Mouse (Mus musculus): ENCODE measurements at regions not wholly inside any gene's neighbourhood (a gene's known extent, or its start where the extent isn't known, plus 50 kb on each side); places are given as distances from the start of the nearest gene placed in this dataset.

DNA sequence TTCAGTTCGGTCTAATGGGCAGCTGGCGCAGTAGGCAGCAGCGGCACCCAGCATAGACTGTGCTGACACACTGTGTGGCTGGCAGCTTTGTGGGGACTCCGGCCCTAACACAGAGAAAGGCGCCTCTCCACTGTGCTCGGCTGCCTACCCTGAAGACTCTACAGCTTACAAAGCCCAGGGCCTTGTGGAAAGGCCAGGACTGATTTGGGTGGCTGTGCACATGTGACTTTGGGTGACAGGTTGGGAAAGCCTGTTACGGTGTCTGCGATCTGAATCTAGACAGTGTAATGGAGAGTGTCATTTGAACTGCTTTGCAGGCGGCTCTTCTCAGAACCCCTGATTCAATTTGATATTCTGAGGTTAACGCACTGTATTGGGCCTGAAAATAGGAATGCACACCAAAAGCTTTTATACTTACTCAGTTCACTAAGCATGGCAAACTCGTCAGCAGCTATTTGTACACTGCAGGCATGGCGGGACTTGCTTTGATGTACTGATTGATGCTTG lies 228.7 kb downstream of the Tle4 start:
- TF ChIP-seq POLR2A (IDR thresholded peaks at IDR 0.05; ENCODE audit: extremely low read depth, insufficient read depth, low read length) = no peak
- no peak for TF ChIP-seq CTCF (IDR thresholded peaks at IDR 0.05; ENCODE audit: low read depth, low read length)

All from liver, adult 2 months (tissue).